Mouse (Mus musculus): ENCODE data around the gene Syne2. TPM values are rescaled to one million over a fixed set of nuclear protein-coding genes. Genes with fewer than 3 reads are reported as not detected.

Syne2 gene
- polyA plus RNA-seq, 1 experiment from 2014 or later, result 108 TPM

GRCm38 (mm10) chr12:76085956-76086905, 268.3 kb downstream of the Syne2 start:
- 68% methylated on average over 15 of the region's 15 CpGs for WGBS
- Histone ChIP-seq H3K9me3 (no peaks in the 10 kb centered on the region), H3K27me3 (ENCODE audit: poor library complexity, severe bottlenecking) (no peaks in the 10 kb centered on the region), H3K4me1 (peaks cover 26% of the 10 kb centered on the region), H3K36me3 (replicated peaks) (peaks cover 84% of the 10 kb centered on the region), H3K27ac (no peak overlapping the region), H3K4me3 (no peak overlapping the region)
- no peak for DNase-seq (ENCODE audit: extremely low spot score, low spot score)

GRCm38 (mm10) chr12:76087025-76087424, 269.1 kb downstream of the Syne2 start:
- DNase-seq (ENCODE audit: extremely low spot score, low spot score), result no peak
- no peak overlapping the region for H3K4me3 ChIP-seq
- H3K36me3 ChIP-seq (replicated peaks), result peaks cover 88% of the 10 kb centered on the region
- H3K27me3 ChIP-seq (ENCODE audit: poor library complexity, severe bottlenecking), result no peaks in the 10 kb centered on the region
- H3K4me1 ChIP-seq, result peaks cover 18% of the 10 kb centered on the region
- no peaks in the 10 kb centered on the region for H3K9me3 ChIP-seq
- no peak overlapping the region for H3K27ac ChIP-seq
- 86% methylated on average over 13 of the region's 13 CpGs for whole genome bisulfite sequencing

- H3K27me3 ChIP-seq (ENCODE audit: poor library complexity, severe bottlenecking), result no peaks in the 10 kb centered on the region
- DNase-seq (ENCODE audit: extremely low spot score, low spot score), result no peak
- no peaks in the 10 kb centered on the region; the same call in 1 of the 2 replicates for H3K4me1 ChIP-seq
- H3K27ac ChIP-seq, result no peak overlapping the region
- 96% methylated on average over 11 of the region's 11 CpGs for WGBS
- H3K9me3 ChIP-seq, result no peaks in the 10 kb centered on the region
- no peak overlapping the region for H3K4me3 ChIP-seq
- H3K36me3 ChIP-seq (replicated peaks), result peaks cover 91% of the 10 kb centered on the region
Observed at GRCm38 (mm10) chr12:76092789-76093466, 275.0 kb downstream of the Syne2 start.

GRCm38 (mm10) chr12:76093613-76094588, 276.0 kb downstream of the Syne2 start:
- WGBS, result 95% methylated on average over 15 of the region's 15 CpGs
- Histone ChIP-seq H3K4me1 (no peaks in the 10 kb centered on the region; the same call in 1 of the 2 replicates), H3K36me3 (replicated peaks) (peaks cover 93% of the 10 kb centered on the region), H3K9me3 (no peaks in the 10 kb centered on the region), H3K4me3 (no peak overlapping the region), H3K27ac (no peak overlapping the region), H3K27me3 (ENCODE audit: poor library complexity, severe bottlenecking) (no peaks in the 10 kb centered on the region)
- no peak for DNase-seq (ENCODE audit: extremely low spot score, low spot score)

- no peak for DNase-seq (ENCODE audit: extremely low spot score, low spot score)
- Histone ChIP-seq H3K27ac (no peak overlapping the region), H3K27me3 (ENCODE audit: poor library complexity, severe bottlenecking) (no peaks in the 10 kb centered on the region), H3K4me1 (no peaks in the 10 kb centered on the region; the same call in 1 of the 2 replicates), H3K9me3 (peaks cover 11% of the 10 kb centered on the region; the same call in 1 of the 2 replicates), H3K4me3 (no peak overlapping the region), H3K36me3 (replicated peaks) (peaks cover 93% of the 10 kb centered on the region)
- 74% methylated on average over 30 of the region's 30 CpGs for WGBS
Observed at GRCm38 (mm10) chr12:76095117-76096035, 277.4 kb downstream of the Syne2 start.

GRCm38 (mm10) chr12:76102621-76103020, 284.7 kb downstream of the Syne2 start:
- Histone ChIP-seq H3K27ac (no peak overlapping the region), H3K4me3 (no peak overlapping the region), H3K4me1 (no peaks in the 10 kb centered on the region), H3K36me3 (replicated peaks) (peaks cover 100% of the 10 kb centered on the region), H3K9me3 (peaks cover 13% of the 10 kb centered on the region; the same call in 1 of the 2 replicates), H3K27me3 (ENCODE audit: poor library complexity, severe bottlenecking) (no peaks in the 10 kb centered on the region)
- no peak for DNase-seq (ENCODE audit: extremely low spot score, low spot score)
- WGBS, result 94% methylated on average over 12 of the region's 12 CpGs

- H3K9me3 ChIP-seq, result peaks cover 8% of the 10 kb centered on the region; the same call in 1 of the 2 replicates
- 91% methylated on average over 20 of the region's 20 CpGs for WGBS
- peaks cover 100% of the 10 kb centered on the region for H3K36me3 ChIP-seq (replicated peaks)
- no peak overlapping the region for H3K27ac ChIP-seq
- H3K4me1 ChIP-seq, result no peaks in the 10 kb centered on the region
- no peaks in the 10 kb centered on the region for H3K27me3 ChIP-seq (ENCODE audit: poor library complexity, severe bottlenecking)
- no peak for DNase-seq (ENCODE audit: extremely low spot score, low spot score)
- H3K4me3 ChIP-seq, result no peak overlapping the region
Observed at GRCm38 (mm10) chr12:76104596-76105351, 286.8 kb downstream of the Syne2 start.

- H3K4me3 ChIP-seq, result no peak overlapping the region
- WGBS, result 95% methylated on average over 15 of the region's 15 CpGs
- no peak for DNase-seq (ENCODE audit: extremely low spot score, low spot score)
- H3K4me1 ChIP-seq, result no peaks in the 10 kb centered on the region
- no peak overlapping the region for H3K27ac ChIP-seq
- H3K9me3 ChIP-seq, result no peaks in the 10 kb centered on the region
- no peaks in the 10 kb centered on the region for H3K27me3 ChIP-seq (ENCODE audit: poor library complexity, severe bottlenecking)
- H3K36me3 ChIP-seq (replicated peaks), result peaks cover 78% of the 10 kb centered on the region
Observed at GRCm38 (mm10) chr12:76109646-76110405, 291.9 kb downstream of the Syne2 start.

- no peak for DNase-seq (ENCODE audit: extremely low spot score, low spot score)
- H3K36me3 ChIP-seq (replicated peaks), result peaks cover 66% of the 10 kb centered on the region
- 79% methylated on average over 3 of the region's 3 CpGs for WGBS
- no peaks in the 10 kb centered on the region for H3K27me3 ChIP-seq (ENCODE audit: poor library complexity, severe bottlenecking)
- H3K4me3 ChIP-seq, result no peak overlapping the region
- no peaks in the 10 kb centered on the region for H3K4me1 ChIP-seq
- no peak overlapping the region for H3K27ac ChIP-seq
- H3K9me3 ChIP-seq, result no peaks in the 10 kb centered on the region
Observed at GRCm38 (mm10) chr12:76111046-76111445, 293.1 kb downstream of the Syne2 start.

- 84% methylated on average over 4 of the region's 4 CpGs for WGBS
- no peak overlapping the region for H3K4me3 ChIP-seq
- no peaks in the 10 kb centered on the region for H3K9me3 ChIP-seq
- peaks cover 12% of the 10 kb centered on the region for H3K36me3 ChIP-seq (replicated peaks)
- H3K27ac ChIP-seq, result no peak overlapping the region
- no peak for DNase-seq (ENCODE audit: extremely low spot score, low spot score)
- H3K4me1 ChIP-seq, result peaks cover 6% of the 10 kb centered on the region; the same call in 1 of the 2 replicates
- no peaks in the 10 kb centered on the region for H3K27me3 ChIP-seq (ENCODE audit: poor library complexity, severe bottlenecking)
Observed at GRCm38 (mm10) chr12:76116577-76116976, 298.6 kb downstream of the Syne2 start.

Data from forebrain, embryonic 10.5 days (tissue).